Mouse (Mus musculus) right cerebral cortex, postnatal 10 days (tissue): Measurements from ENCODE around the gene Itm2c.

Source experiments
- DNase-seq, 2 experiments: peaks; one replicate each; pipeline ENCODE4 v3.0.0; 2021; ENCODE audit warnings: low spot score in 2 of 2

Itm2c gene

DNA sequence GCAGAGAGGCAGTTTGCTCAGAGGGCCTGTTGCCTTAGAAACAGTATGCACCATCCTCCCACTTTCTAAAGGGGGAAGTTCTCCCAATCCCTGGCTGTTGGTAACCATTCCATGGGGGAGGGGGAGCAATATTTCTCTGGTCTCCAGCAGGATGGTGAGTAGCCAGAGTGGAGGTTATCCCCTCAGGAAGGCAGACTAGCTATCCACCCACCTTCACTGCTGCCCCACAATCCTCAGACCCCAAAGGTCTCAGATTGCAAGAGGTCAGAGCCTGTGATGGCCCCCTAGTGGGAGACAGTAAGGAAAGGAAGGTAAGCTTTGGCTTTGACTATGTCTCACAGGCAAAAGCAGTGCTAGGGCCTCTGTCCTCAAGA lies 5.3 kb downstream of the Itm2c start:
- DNase-seq = peak; percentile 54 to 74

DNA sequence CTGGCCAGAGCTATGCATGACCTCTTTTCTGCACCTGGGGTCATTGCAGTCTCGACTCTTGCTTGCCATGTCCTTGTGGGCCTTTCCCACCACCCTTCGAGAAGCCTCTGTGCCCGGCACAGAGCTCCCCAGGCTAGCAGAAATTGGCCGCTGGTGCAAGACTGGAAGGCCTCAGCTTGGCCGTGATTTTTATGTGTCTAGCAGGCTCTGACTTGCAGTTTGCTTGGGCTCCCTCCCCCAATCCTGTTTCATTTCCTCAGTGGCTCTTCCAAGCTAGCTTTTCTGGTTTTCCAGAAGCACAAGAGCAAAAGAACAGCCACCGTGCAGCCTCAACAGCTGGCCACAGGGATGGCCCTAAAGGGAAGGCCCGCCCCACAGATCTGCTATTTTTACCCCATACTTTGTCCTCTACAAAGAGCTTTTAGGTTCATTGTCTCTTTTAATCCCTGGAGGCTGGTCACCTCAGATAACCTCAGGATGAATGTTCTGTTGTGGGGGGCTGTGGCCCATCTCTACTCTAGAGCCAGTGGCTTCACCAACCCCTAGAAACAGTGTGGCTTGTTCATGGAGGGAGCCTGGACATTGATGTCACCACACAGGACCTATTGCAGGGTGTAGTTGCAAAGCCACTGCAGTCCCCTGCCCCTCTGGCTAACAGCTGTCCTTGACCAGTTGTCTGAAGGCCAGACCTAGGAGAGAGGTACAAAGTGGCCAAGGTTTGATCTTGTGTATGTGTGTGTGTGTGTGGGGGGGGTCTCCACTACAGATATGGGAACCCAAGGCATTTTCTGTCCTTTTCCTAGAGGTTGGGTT lies 6.6 kb downstream of the Itm2c start:
- DNase-seq = peak in 1 of 2 experiments; percentile 54

DNA sequence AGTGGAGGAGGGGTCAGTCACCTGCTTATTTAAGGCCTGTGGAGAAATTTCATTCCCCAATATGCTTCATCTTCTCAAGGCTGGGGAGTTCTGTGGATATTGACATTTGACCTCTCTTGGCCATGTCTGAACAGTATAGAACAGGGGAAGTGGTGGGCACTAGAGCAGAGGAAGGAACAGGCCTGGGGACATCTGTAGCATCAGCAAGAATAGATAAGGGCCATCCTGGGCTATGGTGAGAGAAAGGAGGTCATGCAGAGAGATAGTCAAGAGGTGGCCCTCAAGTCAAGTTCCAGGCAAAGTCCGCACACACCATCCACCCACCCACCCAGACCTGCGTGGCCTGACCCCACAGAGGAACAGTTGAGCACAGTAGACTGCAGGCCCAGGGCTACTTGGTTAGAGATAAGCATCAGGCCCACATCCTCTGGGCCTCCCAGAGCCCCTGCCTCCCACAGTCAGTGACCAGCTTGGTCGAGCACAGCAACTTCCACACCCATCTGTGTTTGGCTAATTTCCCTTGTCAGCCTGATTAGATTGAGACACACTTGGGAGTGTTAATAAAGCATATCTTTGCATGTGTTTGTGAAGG lies 7.5 kb downstream of the Itm2c start:
- DNase-seq = no peak

DNA sequence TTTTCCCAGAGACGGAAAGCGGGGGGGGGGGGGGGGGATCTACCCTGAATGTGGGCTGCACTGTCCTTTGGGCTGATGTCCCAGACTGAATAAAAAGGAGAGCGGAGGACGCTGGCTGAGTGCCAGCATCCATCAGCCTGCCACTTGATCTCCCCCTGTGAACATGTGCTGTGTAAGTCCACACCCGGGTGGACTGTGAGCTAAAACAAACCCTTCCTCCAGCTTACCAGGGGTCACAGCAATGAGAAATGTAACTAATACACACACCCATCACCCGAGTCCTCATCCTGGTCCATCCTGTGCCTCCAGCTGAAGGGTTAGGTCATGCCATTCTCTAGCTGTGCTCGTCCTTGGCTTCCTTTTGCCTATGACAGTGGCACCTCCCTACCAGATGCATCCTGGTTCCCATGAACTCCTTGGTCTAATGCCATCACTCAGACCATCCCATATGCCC lies 8.1 kb downstream of the Itm2c start:
- DNase-seq = peak; percentile 67 to 73

DNA sequence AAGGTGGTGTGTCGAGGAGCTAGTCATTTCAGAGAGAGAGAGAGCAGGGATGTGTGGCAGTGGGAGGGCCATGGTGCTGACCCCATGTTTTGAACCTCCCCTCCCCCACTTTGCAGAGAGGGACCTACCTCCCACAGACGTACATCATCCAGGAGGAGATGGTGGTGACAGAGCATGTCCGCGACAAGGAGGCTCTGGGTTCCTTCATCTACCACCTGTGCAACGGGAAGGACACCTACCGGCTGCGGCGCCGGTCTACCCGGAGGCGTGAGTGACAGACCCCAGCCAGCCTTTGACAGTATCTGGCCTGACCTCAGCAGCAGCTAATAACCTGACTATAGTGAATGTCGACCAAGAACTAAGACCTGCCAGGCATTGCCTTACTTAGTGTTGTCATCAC lies 12.8 kb downstream of the Itm2c start:
- no peak for DNase-seq

DNA sequence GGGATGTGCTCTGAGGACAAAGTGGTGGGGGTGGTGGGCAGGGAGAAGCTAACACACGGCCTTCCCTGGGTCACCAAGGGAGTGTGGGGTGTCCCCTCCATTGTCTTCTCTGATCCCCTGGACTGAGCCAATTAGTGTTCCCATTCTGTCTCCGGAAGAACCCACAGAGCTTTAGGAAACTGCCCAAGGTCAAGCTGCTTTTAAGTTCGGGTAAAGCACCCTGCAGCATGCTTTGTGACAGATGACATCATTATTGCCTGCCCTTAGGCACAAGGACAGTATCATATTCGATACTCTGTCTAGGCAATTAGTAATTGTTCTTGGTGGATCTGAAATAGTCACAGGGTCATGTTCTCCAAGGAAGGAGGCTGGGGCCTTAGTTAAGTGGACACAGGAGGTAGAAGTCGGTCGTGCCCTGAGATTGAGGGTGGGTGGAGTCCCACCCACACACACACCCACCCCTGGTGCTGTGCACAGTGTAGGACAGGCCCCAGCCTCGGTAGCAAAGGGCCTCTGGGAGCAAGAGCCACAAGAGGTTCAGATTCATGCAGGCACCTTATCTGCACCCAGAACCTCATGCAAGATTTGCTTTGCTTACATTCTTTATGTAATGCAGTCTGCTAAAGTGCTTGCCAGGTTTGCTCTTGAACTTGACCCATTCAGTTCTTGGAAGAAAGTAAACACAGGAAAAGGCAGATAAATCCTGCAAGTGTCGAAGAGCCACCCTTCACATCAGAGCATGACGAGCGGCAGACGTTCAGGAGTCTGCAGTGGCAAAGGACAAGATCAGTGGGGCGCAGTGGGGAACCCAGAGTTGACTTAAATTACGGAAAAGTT lies 14.9 kb downstream of the Itm2c start:
- DNase-seq = peak in 1 of 2 experiments; percentile 37

DNA sequence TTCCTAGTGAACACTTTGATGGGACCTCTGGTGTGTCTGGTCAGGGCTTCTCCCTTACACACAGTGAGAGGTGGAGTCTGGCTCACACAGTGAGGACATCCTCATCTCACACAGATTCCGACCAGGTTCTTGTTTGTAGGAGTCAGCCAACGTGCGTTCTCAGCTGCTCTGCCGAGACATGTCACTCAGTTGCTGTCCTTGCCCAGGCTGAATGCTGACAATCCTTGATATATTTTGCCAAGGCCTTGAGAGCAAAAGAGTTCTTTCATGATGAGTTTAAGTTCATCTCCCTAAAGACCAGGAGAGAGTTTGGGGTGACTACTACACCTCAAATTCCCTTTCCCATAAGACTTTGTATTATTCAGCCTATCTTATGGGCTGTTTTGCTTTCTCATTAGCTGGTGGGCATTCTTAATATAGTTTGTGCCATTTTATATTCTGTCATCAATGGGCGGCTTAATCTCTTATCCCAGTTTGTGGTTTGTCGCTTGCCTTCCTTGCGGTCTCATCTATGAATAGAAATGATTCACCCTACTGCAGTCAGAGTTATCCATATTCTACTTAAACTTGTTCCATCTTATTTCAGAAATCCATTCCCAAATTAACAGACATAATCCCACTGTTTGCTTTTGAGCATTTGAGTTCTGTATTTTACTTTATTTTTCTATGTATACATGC lies 19.1 kb downstream of the Itm2c start:
- no peak for DNase-seq

DNA sequence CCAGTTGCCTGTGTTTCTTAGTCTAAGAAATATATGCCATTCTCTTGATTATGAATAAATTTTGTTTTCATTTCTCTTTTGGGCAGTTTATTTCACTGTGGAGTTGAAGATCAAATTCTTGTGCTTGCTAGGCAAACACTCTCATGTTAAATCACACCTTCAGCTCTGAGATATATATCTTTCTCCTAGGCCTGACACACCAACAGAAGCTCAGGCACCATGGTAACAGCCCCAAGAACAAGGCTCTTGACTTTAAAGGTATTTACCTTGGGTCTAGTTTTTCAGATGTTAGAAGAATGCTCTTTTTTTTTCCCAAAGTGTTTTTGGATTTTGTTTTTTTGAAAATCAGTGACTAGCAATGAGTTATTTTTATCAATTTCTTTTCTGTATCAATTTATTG lies 21.8 kb downstream of the Itm2c start:
- DNase-seq = no peak

DNA sequence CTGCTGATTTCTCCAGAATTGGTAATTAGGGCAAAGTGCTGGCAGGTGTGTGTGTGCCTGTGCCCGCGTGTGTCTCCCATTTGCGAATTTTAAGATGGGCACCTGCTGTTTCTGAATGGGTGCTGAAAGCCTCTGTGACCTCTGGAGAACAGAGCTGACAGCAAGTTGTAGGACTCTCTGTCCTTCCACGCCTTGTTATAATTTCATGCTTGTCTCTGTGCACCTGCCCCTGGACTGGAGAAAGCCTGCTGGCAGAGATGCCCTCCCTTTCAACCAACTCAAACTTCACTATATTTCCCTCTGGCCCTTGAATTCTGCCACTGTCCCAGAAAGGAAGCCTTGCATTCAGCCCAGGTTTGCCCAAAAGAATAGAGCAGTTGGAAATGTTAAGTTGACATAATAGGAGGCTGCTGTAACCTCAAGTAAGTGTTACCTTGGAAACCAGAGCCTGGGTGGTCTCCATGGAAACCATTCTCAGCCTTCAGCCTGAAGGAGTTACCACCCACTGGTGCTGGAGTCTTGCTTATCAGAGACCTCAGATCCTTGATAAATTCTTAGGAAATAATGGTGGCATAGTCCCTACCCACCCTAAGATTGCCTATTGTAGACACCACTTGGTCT lies 22.9 kb downstream of the Itm2c start:
- peak; percentile 87 to 95 for DNase-seq

DNA sequence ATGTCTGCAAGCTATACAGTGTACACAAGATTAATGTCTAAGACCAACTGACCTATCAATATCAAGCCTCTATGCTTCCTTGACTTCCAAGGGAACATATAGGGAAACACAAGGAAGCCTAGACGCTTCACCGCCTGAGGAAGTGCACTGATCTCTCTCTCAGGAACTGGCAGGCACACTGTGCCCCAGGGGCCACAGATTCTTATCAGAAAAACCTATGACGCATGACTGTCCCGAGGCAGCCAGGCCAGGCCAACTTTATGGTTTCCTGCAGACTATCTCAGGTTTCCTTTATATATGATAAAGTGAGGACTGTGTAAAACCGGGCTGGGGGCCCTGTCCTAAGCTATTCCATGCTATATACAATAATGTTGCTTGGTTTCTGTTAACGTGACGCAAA lies 25.5 kb downstream of the Itm2c start:
- no peak for DNase-seq

DNA sequence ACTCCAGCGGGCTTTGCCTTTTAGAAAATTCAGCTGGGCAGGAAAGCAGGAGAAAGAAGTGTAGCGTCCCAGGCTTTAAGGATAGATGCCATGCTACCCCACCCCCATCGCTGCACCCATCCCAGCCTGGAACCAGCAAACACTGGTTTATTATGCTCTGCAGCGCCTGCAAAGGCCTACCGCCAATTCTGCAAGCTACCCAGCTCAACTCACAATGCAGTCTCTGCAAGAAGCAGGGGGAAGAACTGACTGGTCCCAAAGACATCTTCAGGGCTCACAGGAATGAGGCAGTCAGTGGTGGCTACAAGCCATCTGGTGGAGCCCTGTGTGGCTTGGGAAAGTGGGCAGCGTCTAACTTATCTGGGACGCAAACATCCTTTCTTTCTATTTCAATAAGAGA lies 27.6 kb downstream of the Itm2c start:
- DNase-seq = peak; percentile 83 to 87

DNA sequence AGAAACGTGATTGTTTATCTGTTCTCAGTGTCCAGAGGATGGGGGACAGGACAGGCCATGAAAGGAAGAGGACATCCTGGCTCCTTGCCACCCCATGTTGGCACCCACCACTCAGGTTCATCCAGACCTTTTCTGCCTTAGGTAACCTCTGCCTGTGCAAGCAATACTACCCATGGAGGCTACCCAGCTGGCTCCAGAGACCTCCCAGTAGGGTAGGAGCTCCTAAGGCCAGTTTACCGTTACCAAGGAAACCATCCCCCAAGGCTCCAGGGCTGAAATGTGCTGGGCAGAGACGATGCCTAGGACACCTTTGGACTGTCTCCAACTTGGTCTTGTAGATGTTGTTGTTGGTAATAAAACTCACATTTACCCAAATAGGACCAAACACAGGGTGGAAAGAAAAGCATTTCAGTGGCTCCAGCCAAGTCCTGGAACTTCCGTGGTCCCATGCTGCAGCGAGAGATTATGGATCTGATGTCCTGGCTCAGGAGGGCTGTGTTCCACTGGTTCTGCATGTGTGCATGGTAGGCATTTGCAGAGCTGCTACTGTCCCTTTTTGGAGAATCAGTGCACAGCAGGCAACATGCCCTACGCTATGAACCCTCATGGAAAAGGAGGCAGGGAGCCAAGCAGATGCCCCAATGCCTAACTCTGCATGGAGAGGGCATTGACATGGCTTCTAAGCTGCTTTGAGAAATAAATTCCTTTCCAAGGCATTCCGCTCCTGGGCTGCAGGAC lies 28.2 kb downstream of the Itm2c start:
- DNase-seq = peak; percentile 65 to 75

DNA sequence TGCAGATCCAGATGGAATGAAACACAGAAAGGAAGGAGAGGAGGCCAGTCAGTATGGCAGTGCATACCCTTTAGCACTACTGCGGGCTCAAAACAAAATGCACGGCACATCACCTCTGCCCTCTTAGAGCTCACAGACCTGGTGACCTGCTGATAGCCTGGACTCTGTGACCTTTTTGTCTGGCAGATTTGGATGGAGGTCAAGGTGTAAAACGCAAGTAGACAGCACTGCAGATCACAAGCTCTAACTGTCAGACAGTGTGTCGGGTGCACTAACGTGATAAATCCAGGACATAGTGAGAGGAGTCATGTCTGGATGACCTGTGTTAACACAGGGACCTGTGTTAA lies 28.8 kb downstream of the Itm2c start:
- no peak for DNase-seq

DNA sequence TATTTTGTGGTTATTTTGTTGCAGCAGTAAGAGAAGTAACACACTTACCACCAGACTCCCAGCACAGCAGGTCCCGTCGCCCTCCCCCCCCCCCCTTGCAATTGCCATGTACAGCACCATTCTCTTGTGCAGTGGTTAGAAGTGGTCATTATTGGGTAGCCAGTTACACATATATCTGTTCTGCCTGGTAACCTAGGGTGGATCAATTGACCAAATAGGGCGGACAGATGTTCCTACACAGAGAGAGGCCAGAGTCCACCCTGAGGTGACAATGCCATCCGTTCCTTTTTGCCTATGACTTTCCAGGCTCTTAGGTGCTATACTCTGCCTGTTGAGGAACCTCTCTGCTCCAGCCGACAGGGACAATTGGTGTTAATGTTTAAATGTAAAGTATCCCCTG lies 31.1 kb downstream of the Itm2c start:
- no peak for DNase-seq

DNA sequence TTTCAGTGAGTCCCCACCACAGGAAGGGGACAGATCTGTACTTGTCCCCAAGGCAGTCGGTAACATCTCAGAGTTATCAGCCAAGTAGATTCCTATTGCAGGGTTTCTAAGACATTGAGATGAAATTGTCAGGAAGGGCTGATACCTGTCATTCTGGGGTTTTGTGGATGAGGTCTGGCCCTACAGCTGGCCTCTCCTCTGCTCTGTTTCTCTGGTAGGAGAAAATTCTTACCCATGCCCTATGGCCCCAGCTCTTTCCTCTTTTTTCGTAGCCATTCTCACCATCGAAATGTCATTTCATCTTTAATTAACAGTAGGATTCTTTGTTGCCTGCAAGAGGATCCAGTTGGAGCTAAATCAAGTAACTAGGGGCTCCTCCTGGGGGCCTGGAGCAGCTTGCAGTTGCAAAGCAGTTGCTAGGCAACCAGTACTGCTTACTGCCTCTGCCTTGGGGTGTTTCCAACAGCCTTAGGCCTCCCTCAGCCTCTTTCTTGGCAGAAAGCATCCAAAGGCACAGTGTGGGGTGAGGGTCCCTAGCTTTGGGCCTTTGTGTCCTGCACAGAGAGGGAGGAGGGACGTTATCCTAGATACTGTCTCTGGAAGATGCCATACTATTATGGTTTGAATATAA lies 34.1 kb downstream of the Itm2c start, which contains the start of gene 4933407L21Rik:
TSS of gene 4933407L21Rik (plus strand) at position 427 of the 631 bp plus-strand sequence.
- DNase-seq = peak; percentile 89 to 95

DNA sequence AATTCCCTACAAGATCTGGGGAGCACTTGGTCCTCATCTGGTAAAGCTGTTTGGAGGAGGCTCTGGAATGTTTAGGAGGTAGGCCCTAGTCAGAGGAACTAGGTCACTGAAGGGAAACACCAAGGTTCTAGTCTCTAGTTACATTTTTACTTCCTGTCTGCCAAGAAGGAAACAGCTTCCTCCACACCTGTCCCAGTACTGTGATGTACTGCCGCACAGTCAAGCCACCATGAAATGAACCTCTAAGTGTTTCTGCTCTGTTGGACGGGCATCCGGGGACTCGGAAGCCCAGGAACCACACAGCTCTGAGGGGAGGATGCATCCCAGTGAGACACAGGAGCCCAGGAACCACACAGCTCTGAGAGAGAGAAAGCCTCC lies 34.6 kb downstream of the Itm2c start:
- no peak for DNase-seq

DNA sequence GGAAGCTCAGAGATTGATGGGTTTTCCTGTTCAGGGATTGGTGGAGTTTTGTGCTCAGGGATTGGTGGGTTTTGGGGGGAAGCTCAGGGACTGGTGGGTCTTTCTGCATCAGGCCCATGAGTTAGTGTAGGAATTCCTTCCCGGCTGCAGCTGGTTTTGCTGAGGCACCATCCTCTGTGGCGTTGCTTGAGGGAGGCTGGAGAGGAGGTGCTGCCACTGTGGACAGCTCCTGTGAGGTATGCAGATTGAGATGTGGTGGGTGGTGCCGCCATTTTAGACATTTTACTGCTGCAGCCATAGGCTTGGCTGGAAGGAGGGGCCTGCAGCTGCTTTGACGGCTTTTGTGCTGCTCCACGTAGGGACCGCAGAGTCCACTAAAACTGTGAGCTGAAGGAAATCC lies 35.3 kb downstream of the Itm2c start:
- no peak for DNase-seq

DNA sequence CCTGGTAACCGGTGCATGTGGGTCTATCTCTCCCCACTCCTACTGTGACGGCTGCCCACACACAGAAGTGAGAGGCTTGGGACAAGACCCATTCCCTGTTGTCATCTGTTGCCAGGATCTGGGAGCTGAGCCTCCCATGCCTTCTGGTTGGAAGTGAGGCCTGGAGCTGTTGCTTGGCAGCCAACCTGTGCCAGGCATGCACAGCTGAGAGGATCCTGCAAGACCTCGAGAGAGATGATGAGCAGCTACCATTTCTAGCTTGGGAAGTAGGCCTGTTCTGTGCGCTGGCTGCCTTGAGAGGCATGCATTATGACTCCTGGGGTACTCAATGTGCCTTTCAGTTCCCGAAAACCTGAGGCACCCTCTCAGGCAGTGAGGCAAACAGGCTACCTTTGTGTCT lies 37.1 kb downstream of the Itm2c start:
- DNase-seq = peak in 1 of 2 experiments; percentile 69

DNA sequence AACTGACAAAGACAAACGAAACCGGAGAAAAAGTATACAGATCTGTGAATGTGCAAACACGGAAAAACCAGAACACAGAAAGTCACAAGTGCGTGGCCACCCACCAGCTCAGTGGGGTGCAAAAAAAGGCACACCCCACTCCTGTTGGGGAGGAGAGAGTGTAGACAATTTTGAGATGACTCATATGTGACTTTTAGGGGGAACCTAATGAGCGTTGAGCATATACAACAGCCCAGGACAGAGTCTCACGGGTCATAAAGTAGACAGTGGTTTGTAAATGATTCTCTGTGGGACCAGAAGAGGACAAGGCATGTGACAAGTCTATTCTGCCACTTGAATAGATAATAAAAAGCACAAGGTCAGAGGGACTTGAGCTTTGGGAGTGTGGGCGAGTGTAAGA lies 39.1 kb downstream of the Itm2c start:
- no peak for DNase-seq
